Mouse (Mus musculus) ES-Bruce4 (cell line): Measurements from ENCODE around the gene Trit1.

Source experiments
- CTCF ChIP-seq: IDR thresholded peaks from one replicate; pipeline ENCODE4 v1.8.1; 2011; ENCODE audit warnings: low read depth, low read length
- POLR2A ChIP-seq: IDR thresholded peaks from one replicate; pipeline ENCODE4 v1.8.1; 2011; ENCODE audit warnings: low read length; ENCODE audit not compliant: insufficient read depth

DNA sequence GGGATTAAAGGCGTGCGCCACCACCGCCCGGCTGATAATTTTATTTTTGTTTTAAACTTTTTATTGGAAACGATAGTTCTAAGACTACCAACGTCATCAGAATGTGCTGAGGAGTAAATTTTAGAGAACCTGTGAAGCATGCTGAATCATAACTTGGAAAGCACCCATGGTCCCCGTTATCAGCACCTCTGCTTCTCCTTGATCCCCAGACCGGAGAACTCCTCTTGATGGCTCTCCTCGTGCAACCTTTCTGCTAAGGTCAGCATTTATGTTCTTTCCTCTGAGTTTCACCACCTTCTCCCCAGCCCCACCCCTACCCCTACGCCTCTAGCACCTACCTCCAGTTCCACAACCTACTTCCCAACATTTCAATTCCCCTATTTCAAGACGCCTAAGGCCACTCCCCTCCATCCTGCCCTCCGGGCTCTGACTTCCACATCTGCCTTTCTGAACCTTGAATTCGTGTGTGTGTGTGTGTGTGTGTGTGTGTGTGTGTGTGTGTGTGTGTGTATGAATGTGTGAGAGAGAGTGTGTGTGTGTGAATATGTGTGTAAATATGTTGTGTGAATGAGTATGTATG is 67.0 kb downstream of the Trit1 start:
- TF ChIP-seq POLR2A (no peak), CTCF (no peak)
